Mouse (Mus musculus) embryonic facial prominence, embryonic 11.5 days (tissue): ENCODE results near the gene Ank2. TPM values are rescaled to one million over a fixed set of nuclear protein-coding genes. Genes with fewer than 3 reads are reported as not detected.

Experiments used
- ATAC-seq: fragments of 200-750 bp; cut with Nextera tagmentation; replicated peaks from 2 replicates; pipeline ENCODE4 v1.8.0; 2017; ENCODE audit warnings: low read depth; ENCODE audit not compliant: insufficient number of reproducible peaks, low FRiP score, low TSS enrichment
- DNase-seq: peaks from one replicate; pipeline ENCODE4 v3.0.0-alpha.2; 2015; ENCODE audit warnings: low spot score
- H3K27ac ChIP-seq: fragments of 300-500 bp; sonication (generic); replicated peaks from 2 replicates; pipeline ENCODE4 v1.5.1; 2014; ENCODE audit warnings: mild to moderate bottlenecking, low read depth, low read length, control low read depth
- H3K27me3 ChIP-seq: fragments of 300-500 bp; sonication (generic); 2 replicates; pipeline ENCODE4 v1.6.1; 2014; ENCODE audit warnings: mild to moderate bottlenecking, low read length, moderate library complexity, mixed read lengths; ENCODE audit not compliant: control insufficient read depth, insufficient read depth
- H3K36me3 ChIP-seq: fragments of 300-500 bp; sonication (generic); replicated peaks from 2 replicates; pipeline ENCODE4 v1.6.1; 2014; ENCODE audit warnings: low read depth, mild to moderate bottlenecking, low read length, moderate library complexity, mixed read lengths; ENCODE audit not compliant: control insufficient read depth, insufficient read depth
- H3K4me1 ChIP-seq: fragments of 300-500 bp; sonication (generic); 2 replicates; pipeline ENCODE4 v1.6.1; 2014; ENCODE audit warnings: low read length, mixed read lengths; ENCODE audit not compliant: control insufficient read depth, insufficient read depth
- H3K4me2 ChIP-seq: fragments of 300-500 bp; sonication (generic); 2 replicates; pipeline ENCODE4 v1.6.1; 2014; ENCODE audit warnings: low read depth, mild to moderate bottlenecking, control low read depth, low read length, moderate library complexity
- H3K4me3 ChIP-seq: fragments of 300-500 bp; sonication (generic); 2 replicates; pipeline ENCODE4 v1.5.1; 2014; ENCODE audit warnings: low read depth, low read length, control low read depth
- H3K9ac ChIP-seq: fragments of 300-500 bp; sonication (generic); replicated peaks from 2 replicates; pipeline ENCODE4 v1.6.1; 2014; ENCODE audit warnings: mild to moderate bottlenecking, control low read depth, low read length
- H3K9me3 ChIP-seq: fragments of 300-500 bp; sonication (generic); replicated peaks from 2 replicates; pipeline ENCODE4 v1.6.1; 2016; ENCODE audit warnings: mild to moderate bottlenecking, low read length, inconsistent platforms, mixed read lengths; ENCODE audit not compliant: control insufficient read depth
- WGBS: fragments of 180-500 bp; shearing (Covaris S2); extraction: QIAGEN DNeasy Blood & Tissue Kit; methylation state at CpG from one replicate; pipeline ENCODE4 v1.1.7; 2014; 5-methylcytosine and 5-hydroxymethylcytosine counted together
- polyA plus RNA-seq: library from polyadenylated mRNA; unstranded; fragments of >200 nt; fragmentation: Nextera tagmentation; extraction: Ambion mirVana; gene quantifications from 2 replicates; pipeline ENCODE4 v1.2.1, GENCODE M21; 2014

The Ank2 gene
- polyA plus RNA-seq, 1 experiment from 2014 or later, result 26.1 TPM

- Histone ChIP-seq H3K27me3 (no peaks in the 10 kb centered on the region), H3K4me3 (no peak overlapping the region), H3K27ac (no peak overlapping the region), H3K4me1 (no peaks in the 10 kb centered on the region), H3K36me3 (no peaks in the 10 kb centered on the region), H3K9ac (no peak overlapping the region), H3K4me2 (no peak overlapping the region), H3K9me3 (no peaks in the 10 kb centered on the region)
- 88% methylated on average over 9 of the region's 9 CpGs for WGBS
- ATAC-seq (no peak), DNase-seq (no peak)
Measured at GRCm38 (mm10) chr3:127140590-127140989, 358.6 kb downstream of the Ank2 start.

DNA sequence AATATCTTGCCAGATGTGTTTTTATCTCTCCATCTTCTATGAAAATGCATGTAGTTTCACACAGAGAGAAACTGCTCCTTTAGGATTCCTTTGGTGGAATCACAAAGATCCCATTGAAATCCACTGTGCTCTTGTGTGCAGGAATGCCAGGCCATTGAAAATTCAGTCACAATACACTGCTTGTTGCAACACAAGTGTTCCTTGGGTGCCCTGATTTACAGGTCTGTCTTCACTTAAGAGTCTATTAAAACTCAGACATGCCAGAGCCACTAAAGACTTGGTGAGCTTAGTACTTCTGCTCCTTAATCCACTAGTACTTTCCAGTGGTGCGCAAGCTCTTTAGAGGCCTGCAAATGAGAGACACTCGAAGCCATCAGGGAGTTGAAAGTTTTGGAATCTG lies 359.5 kb downstream of the Ank2 start:
- Histone ChIP-seq H3K4me2 (no peak overlapping the region), H3K27me3 (no peaks in the 10 kb centered on the region), H3K9ac (no peak overlapping the region), H3K27ac (no peak overlapping the region), H3K4me1 (no peaks in the 10 kb centered on the region), H3K9me3 (no peaks in the 10 kb centered on the region), H3K4me3 (no peak overlapping the region), H3K36me3 (no peaks in the 10 kb centered on the region)
- DNase-seq (peak; percentile 23), ATAC-seq (no peak)
- WGBS, result 60% methylated on average over 2 of the region's 2 CpGs

DNA sequence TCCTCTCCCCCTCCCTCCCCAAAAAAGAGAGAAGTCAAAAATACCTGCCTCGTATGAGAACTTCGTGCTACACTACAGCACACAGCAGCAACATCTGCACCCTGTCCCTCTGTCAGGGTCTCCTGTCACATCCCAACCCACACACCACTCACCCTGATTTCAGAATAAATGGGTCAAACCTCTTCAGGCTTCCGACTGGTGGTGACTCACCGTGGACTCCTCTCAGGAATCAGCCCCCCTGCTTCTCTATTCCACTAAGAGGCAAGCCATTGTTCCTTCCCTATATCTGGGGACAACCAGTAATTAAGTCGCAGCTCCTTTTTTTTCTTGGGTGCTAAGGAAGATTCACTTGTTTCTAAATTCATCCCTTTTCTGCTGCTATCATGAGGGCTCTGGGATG lies 361.6 kb downstream of the Ank2 start:
- WGBS, result 64% methylated on average over 5 of the region's 5 CpGs
- ATAC-seq, result no peak
- H3K36me3 ChIP-seq, result no peaks in the 10 kb centered on the region
- H3K4me2 ChIP-seq, result no peak overlapping the region
- H3K9ac ChIP-seq, result no peak overlapping the region
- H3K27me3 ChIP-seq, result no peaks in the 10 kb centered on the region
- H3K27ac ChIP-seq, result no peak overlapping the region
- H3K4me1 ChIP-seq, result no peaks in the 10 kb centered on the region
- H3K9me3 ChIP-seq, result no peaks in the 10 kb centered on the region
- no peak overlapping the region for H3K4me3 ChIP-seq
- no peak for DNase-seq

DNA sequence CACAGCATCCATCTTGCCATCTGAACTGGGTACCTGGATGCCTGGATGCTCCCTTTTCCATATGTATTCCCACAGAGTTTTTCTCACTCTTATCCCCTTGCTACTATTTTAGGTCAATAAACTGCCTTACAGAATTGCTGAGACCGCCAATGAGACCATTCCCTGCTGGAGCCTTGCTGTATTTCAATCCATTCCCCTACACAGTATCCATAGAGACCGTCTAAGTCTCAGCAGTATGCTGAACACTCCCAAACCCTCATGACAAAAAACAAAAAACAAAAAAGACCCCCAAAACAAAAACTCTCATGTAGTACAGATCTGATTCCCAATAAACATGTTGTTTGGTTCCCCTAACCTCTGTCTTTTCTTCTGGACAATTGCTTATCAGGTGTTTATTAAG lies 365.1 kb downstream of the Ank2 start:
- no peaks in the 10 kb centered on the region for H3K4me1 ChIP-seq
- WGBS, result 86% methylated on average over 2 of the region's 2 CpGs
- DNase-seq, result no peak
- H3K27me3 ChIP-seq, result no peaks in the 10 kb centered on the region
- H3K36me3 ChIP-seq, result no peaks in the 10 kb centered on the region
- H3K9ac ChIP-seq, result no peak overlapping the region
- no peak overlapping the region for H3K27ac ChIP-seq
- H3K9me3 ChIP-seq, result no peaks in the 10 kb centered on the region
- no peak overlapping the region for H3K4me2 ChIP-seq
- no peak overlapping the region for H3K4me3 ChIP-seq
- no peak for ATAC-seq

DNA sequence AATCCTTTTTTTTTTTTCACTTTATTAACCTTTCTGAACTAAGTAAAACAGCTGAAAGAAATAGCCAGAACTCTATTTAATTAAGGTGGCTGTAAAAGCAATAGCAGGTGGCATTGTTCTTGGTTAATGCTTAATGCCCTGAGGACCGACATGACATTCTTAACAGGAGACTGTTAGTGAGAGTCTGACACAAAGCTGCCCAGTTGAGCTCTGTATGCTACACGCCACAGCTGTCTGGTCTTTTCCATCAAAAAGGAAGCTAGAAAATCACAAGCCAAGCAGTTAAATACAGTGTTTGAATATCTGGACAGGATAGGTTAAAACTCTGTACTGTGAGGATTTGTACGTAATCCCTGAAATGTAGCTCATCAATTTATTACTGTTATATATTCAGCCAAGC lies 368.1 kb downstream of the Ank2 start:
- Histone ChIP-seq H3K4me2 (no peak overlapping the region), H3K4me1 (no peaks in the 10 kb centered on the region), H3K4me3 (no peak overlapping the region), H3K9ac (no peak overlapping the region), H3K9me3 (no peaks in the 10 kb centered on the region), H3K27me3 (no peaks in the 10 kb centered on the region), H3K27ac (no peak overlapping the region), H3K36me3 (no peaks in the 10 kb centered on the region)
- ATAC-seq (no peak), DNase-seq (no peak)
- WGBS, result 40% methylated on average over 3 of the region's 3 CpGs

DNA sequence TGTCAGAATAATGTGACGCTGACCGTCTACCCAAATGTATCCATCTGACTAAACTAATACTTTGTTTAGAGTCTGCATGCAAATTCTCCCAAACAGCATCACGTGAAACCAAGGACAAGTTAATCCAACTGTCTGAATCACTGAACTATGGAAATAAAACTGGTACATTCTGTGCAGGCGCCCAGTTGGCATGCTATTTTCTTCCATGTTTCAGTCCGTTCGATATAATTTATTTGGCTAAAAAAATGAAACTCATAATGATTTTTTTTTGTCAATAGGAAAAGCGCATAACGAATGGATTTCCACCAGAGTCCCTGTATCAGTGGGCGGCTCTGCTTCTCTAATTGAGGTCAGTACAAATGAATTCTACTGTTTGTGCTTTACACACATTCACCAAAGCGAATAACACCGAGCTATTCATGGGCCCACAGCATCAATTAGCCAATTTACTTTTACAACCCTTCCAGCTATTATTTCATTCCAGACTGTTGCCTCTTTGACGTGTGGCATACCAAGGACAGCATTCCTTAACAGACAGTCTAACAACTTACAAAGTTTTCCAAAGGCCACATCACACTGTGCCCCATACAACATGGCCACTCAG lies 368.9 kb downstream of the Ank2 start:
- Histone ChIP-seq H3K4me1 (no peaks in the 10 kb centered on the region), H3K36me3 (no peaks in the 10 kb centered on the region), H3K27me3 (no peaks in the 10 kb centered on the region), H3K9ac (no peak overlapping the region), H3K9me3 (no peaks in the 10 kb centered on the region), H3K27ac (no peak overlapping the region), H3K4me3 (no peak overlapping the region), H3K4me2 (no peak overlapping the region)
- DNase-seq (no peak), ATAC-seq (no peak)
- 68% methylated on average over 12 of the region's 12 CpGs for WGBS

GRCm38 (mm10) chr3:127129750-127130149 lies 369.4 kb downstream of the Ank2 start:
- 50% methylated on average over 1 of the region's 1 CpGs for WGBS
- Histone ChIP-seq H3K4me2 (no peak overlapping the region), H3K4me3 (no peak overlapping the region), H3K4me1 (no peaks in the 10 kb centered on the region), H3K27me3 (no peaks in the 10 kb centered on the region), H3K9ac (no peak overlapping the region), H3K9me3 (no peaks in the 10 kb centered on the region), H3K36me3 (no peaks in the 10 kb centered on the region), H3K27ac (no peak overlapping the region)
- DNase-seq (no peak), ATAC-seq (no peak)

- Histone ChIP-seq H3K4me1 (peaks cover 2% of the 10 kb centered on the region), H3K4me2 (no peak overlapping the region), H3K36me3 (no peaks in the 10 kb centered on the region), H3K27ac (no peak overlapping the region), H3K27me3 (no peaks in the 10 kb centered on the region), H3K4me3 (no peak overlapping the region), H3K9me3 (no peaks in the 10 kb centered on the region), H3K9ac (no peak overlapping the region)
- DNase-seq, result no peak
- ATAC-seq, result no peak
- WGBS, result 23% methylated on average over 1 of the region's 1 CpGs
Measured at GRCm38 (mm10) chr3:127127611-127128010, 371.5 kb downstream of the Ank2 start.
